Mouse (Mus musculus) lung, postnatal 0 days (tissue): ENCODE data around the gene Ap1m1.

Source experiments
- CTCF ChIP-seq: IDR thresholded peaks from 2 replicates; pipeline ENCODE4 v1.5.1; 2016; ENCODE audit warnings: antibody characterized with exemption, mild to moderate bottlenecking
- EP300 ChIP-seq: IDR thresholded peaks from 2 replicates; pipeline ENCODE4 v1.6.1; 2016; ENCODE audit warnings: antibody characterized with exemption, mild to moderate bottlenecking, control low read depth

DNA sequence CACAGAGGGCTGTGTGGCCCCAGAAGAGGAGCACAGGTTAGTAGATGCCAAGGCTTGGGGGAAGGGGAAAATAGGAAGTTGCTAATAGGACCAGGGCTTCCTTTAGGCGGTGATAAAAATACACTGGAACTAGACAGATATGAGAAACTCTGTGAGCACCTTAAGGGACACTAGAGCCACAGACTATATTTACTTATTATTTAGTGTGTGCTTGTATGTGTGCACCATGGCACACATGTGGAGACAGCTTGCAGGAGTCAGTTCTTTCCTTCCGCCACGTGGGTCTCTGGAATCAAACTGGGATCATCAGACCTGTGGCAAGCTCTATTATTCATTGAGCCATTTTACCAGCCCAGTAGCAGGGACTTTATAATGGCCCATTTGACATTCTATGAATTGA, 55.3 kb downstream of the Ap1m1 start:
- TF ChIP-seq CTCF (no peak), EP300 (no peak)
